Mouse (Mus musculus): ENCODE measurements around the gene Egfem1. TPM values are rescaled to one million over a fixed set of nuclear protein-coding genes. Genes with fewer than 3 reads are reported as not detected.

The Egfem1 gene
- total and polyA plus RNA-seq, 3 experiments: not detected

DNA sequence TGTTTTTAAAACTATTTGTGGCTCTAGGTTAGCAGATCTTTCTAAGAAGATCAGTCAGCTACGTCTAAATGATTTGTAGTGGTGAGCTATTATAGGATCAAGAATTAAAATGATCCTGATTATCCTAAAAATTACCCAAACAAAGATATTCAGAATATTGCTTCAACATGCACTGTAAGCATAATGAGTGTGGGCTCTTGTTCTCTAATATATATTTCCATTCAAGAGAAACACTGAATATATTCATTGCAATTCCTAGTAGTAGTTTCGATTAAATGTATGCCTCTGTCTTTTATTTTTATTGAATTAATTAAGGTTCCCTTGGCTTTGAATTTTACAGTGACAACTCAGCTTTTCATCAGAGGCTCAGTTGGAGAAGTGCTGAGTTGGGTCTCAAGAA is 527.4 kb downstream of the Egfem1 start:
- no peak overlapping the region for H3K9ac ChIP-seq (ENCODE audit: insufficient read depth, low read depth)
- no peak overlapping the region for H3K27ac ChIP-seq (ENCODE audit: insufficient read depth, low read depth)
- no peak overlapping the region for H3K4me3 ChIP-seq (replicated peaks in 1 of 3; ENCODE audit: low read depth in 2 of 3, low read length in 2 of 3, poor library complexity in 1 of 3)
- H3K4me2 ChIP-seq (ENCODE audit: insufficient read depth, low read depth, poor library complexity, severe bottlenecking): no peak overlapping the region
- no peaks in the 10 kb centered on the region for H3K36me3 ChIP-seq (replicated peaks in 1 of 2; ENCODE audit: control insufficient read depth in 1 of 2, insufficient read depth in 1 of 2, low read length in 1 of 2)
- H3K4me1 ChIP-seq (ENCODE audit: control insufficient read depth in 1 of 2, insufficient read depth in 2 of 2): no peaks in the 10 kb centered on the region
- dilution Hi-C loops (cut with MboI; ENCODE audit: extremely low pct_ligation_motif_present, extremely low pct_unique_long_range_greater_than_20kb, low sequenced_read_pairs): no loop called here
- peaks cover 18% of the 10 kb centered on the region for H3K9me3 ChIP-seq (replicated peaks; ENCODE audit: low read length)
- H3K79me2 ChIP-seq (replicated peaks; ENCODE audit: control insufficient read depth, extremely low read depth, insufficient read depth, poor library complexity, severe bottlenecking): no peaks in the 10 kb centered on the region
- H3K27me3 ChIP-seq (replicated peaks): no peaks in the 10 kb centered on the region
- DNase-seq (ENCODE audit: extremely low read depth): no peak
- in situ Hi-C loops (cut with MboI; ENCODE audit: low pct_ligation_motif_present, low pct_unique_long_range_greater_than_20kb, low sequenced_read_pairs): no loop called here
- TF ChIP-seq MYC (IDR thresholded peaks at IDR 0.05; ENCODE audit: low read depth, low read length) (no peak), MAX (IDR thresholded peaks at IDR 0.05; ENCODE audit: low read length) (no peak), KAT2A (IDR thresholded peaks at IDR 0.05; ENCODE audit: insufficient replicate concordance, low read length) (no peak), MEF2A (IDR thresholded peaks at IDR 0.05; ENCODE audit: borderline replicate concordance, low read depth, low read length) (no peak), ZKSCAN1 (IDR thresholded peaks at IDR 0.05; ENCODE audit: borderline replicate concordance, low read depth, low read length) (no peak), GABPA (IDR thresholded peaks at IDR 0.05; ENCODE audit: insufficient replicate concordance, low read depth, low read length) (no peak), USF2 (conservative IDR thresholded peaks at IDR 0.05; ENCODE audit: low read depth, low read length) (no peak), MXI1 (IDR thresholded peaks at IDR 0.05; ENCODE audit: low read depth, low read length) (no peak), CHD1 (IDR thresholded peaks at IDR 0.05; ENCODE audit: low read depth, low read length) (no peak), TCF12 (IDR thresholded peaks at IDR 0.05; ENCODE audit: low read depth, low read length) (no peak)

GRCm38 (mm10) chr3:29619586-29619985 is 537.8 kb downstream of the Egfem1 start:
- Histone ChIP-seq H3K79me2 (replicated peaks; ENCODE audit: control insufficient read depth, extremely low read depth, insufficient read depth, poor library complexity, severe bottlenecking) (no peaks in the 10 kb centered on the region), H3K27ac (ENCODE audit: insufficient read depth, low read depth) (no peak overlapping the region), H3K9me3 (replicated peaks; ENCODE audit: low read length) (peaks cover 23% of the 10 kb centered on the region), H3K4me1 (ENCODE audit: control insufficient read depth in 1 of 2, insufficient read depth in 2 of 2) (no peaks in the 10 kb centered on the region), H3K4me2 (ENCODE audit: insufficient read depth, low read depth, poor library complexity, severe bottlenecking) (no peak overlapping the region), H3K36me3 (replicated peaks in 1 of 2; ENCODE audit: control insufficient read depth in 1 of 2, insufficient read depth in 1 of 2, low read length in 1 of 2) (no peaks in the 10 kb centered on the region), H3K27me3 (replicated peaks) (no peaks in the 10 kb centered on the region), H3K9ac (ENCODE audit: insufficient read depth, low read depth) (no peak overlapping the region), H3K4me3 (replicated peaks in 1 of 3; ENCODE audit: low read depth in 2 of 3, low read length in 2 of 3, poor library complexity in 1 of 3) (no peak overlapping the region)
- in situ Hi-C loops (cut with MboI; ENCODE audit: low pct_ligation_motif_present, low pct_unique_long_range_greater_than_20kb, low sequenced_read_pairs): no loop called here
- DNase-seq (ENCODE audit: extremely low read depth): no peak
- dilution Hi-C loops (cut with MboI; ENCODE audit: extremely low pct_ligation_motif_present, extremely low pct_unique_long_range_greater_than_20kb, low sequenced_read_pairs): no loop called here
- no peak for TF ChIP-seq ZNF384 (IDR thresholded peaks at IDR 0.05; ENCODE audit: low read depth, low read length)
- no peak for TF ChIP-seq POLR2A (IDR thresholded peaks at IDR 0.05; ENCODE audit: low read depth, low read length)
- no peak for TF ChIP-seq CHD1 (IDR thresholded peaks at IDR 0.05; ENCODE audit: low read depth, low read length)
- TF ChIP-seq TCF12 (IDR thresholded peaks at IDR 0.05; ENCODE audit: low read depth, low read length): no peak

GRCm38 (mm10) chr3:29639819-29640218 is 558.0 kb downstream of the Egfem1 start:
- H3K4me2 ChIP-seq (ENCODE audit: insufficient read depth, low read depth, poor library complexity, severe bottlenecking): no peak overlapping the region
- no peak overlapping the region for H3K4me3 ChIP-seq (replicated peaks in 1 of 3; ENCODE audit: low read depth in 2 of 3, low read length in 2 of 3, poor library complexity in 1 of 3)
- TF ChIP-seq ZC3H11A (IDR thresholded peaks at IDR 0.05; ENCODE audit: low read depth, low read length): no peak
- TF ChIP-seq RAD21 (IDR thresholded peaks at IDR 0.05; ENCODE audit: low read depth, low read length): no peak
- no peaks in the 10 kb centered on the region for H3K36me3 ChIP-seq (replicated peaks in 1 of 2; ENCODE audit: control insufficient read depth in 1 of 2, insufficient read depth in 1 of 2, low read length in 1 of 2)
- no peak overlapping the region for H3K27ac ChIP-seq (ENCODE audit: insufficient read depth, low read depth)
- no peaks in the 10 kb centered on the region for H3K79me2 ChIP-seq (replicated peaks; ENCODE audit: control insufficient read depth, extremely low read depth, insufficient read depth, poor library complexity, severe bottlenecking)
- H3K9me3 ChIP-seq (replicated peaks; ENCODE audit: low read length): peaks cover 17% of the 10 kb centered on the region
- no peaks in the 10 kb centered on the region for H3K27me3 ChIP-seq (replicated peaks)
- in situ Hi-C loops (cut with MboI; ENCODE audit: low pct_ligation_motif_present, low pct_unique_long_range_greater_than_20kb, low sequenced_read_pairs) (no loop called here), dilution Hi-C loops (cut with MboI; ENCODE audit: extremely low pct_ligation_motif_present, extremely low pct_unique_long_range_greater_than_20kb, low sequenced_read_pairs) (no loop called here)
- H3K9ac ChIP-seq (ENCODE audit: insufficient read depth, low read depth): no peak overlapping the region
- DNase-seq (ENCODE audit: extremely low read depth): no peak
- H3K4me1 ChIP-seq (ENCODE audit: control insufficient read depth in 1 of 2, insufficient read depth in 2 of 2): no peaks in the 10 kb centered on the region
